Mouse (Mus musculus) testis, postnatal 14 days (tissue): ENCODE measurements around the gene Ddb1.
"Not testable (repeated sequence)": the region's sequence is repeated elsewhere in the genome, so short reads cannot be mapped to it uniquely, and the experiment has no call there.

ENCODE experiments used
- DNase-seq: peaks from one replicate; pipeline ENCODE4 v3.0.0; 2021; ENCODE audit warnings: low spot score

Ddb1 gene

GRCm38 (mm10) chr19:10605293-10605900, at the start of gene Ddb1, which contains the start of gene Tkfc:
Gene Ddb1 (plus strand): TSS chr19:10605327.
Gene Tkfc (minus strand): TSS chr19:10605654.
- peak; percentile 99 for DNase-seq

GRCm38 (mm10) chr19:10555624-10556510, 49.3 kb upstream of the Ddb1 start, which contains the start of gene Tmem216:
Gene Tmem216 (minus strand): TSS chr19:10556238.
- peak; percentile 85 for DNase-seq

- DNase-seq = no peak
Observed at GRCm38 (mm10) chr19:10557001-10557400, 48.1 kb upstream of the Ddb1 start.

GRCm38 (mm10) chr19:10557430-10557829, 47.7 kb upstream of the Ddb1 start:
- no peak for DNase-seq

- DNase-seq = not testable (repeated sequence)
Observed at GRCm38 (mm10) chr19:10557837-10558375, 47.2 kb upstream of the Ddb1 start.

GRCm38 (mm10) chr19:10560108-10560507, 45.0 kb upstream of the Ddb1 start:
- DNase-seq = no peak

GRCm38 (mm10) chr19:10561558-10562314, 43.4 kb upstream of the Ddb1 start:
- DNase-seq = no peak

- no peak for DNase-seq
Observed at GRCm38 (mm10) chr19:10562351-10562750, 42.8 kb upstream of the Ddb1 start.

- no peak for DNase-seq
Observed at GRCm38 (mm10) chr19:10564278-10564677, 40.8 kb upstream of the Ddb1 start.

GRCm38 (mm10) chr19:10565217-10565616, 39.9 kb upstream of the Ddb1 start:
- DNase-seq = no peak

GRCm38 (mm10) chr19:10569627-10570026, 35.5 kb upstream of the Ddb1 start:
- no peak for DNase-seq

- DNase-seq = peak; percentile 90
Observed at GRCm38 (mm10) chr19:10576690-10577561, 28.2 kb upstream of the Ddb1 start, which contains the start of the genes Cyb561a3 and Tmem138. Gene Cyb561a3 (plus strand): TSS chr19:10577172. Gene Tmem138 (minus strand): TSS chr19:10577362.

GRCm38 (mm10) chr19:10580102-10580501, 25.0 kb upstream of the Ddb1 start:
- DNase-seq = no peak

GRCm38 (mm10) chr19:10580761-10581160, 24.4 kb upstream of the Ddb1 start:
- no peak for DNase-seq

- no peak for DNase-seq
Observed at GRCm38 (mm10) chr19:10581984-10582383, 23.1 kb upstream of the Ddb1 start.

- no peak for DNase-seq
Observed at GRCm38 (mm10) chr19:10583550-10584146, 21.5 kb upstream of the Ddb1 start.

- no peak for DNase-seq
Observed at GRCm38 (mm10) chr19:10585112-10585511, 20.0 kb upstream of the Ddb1 start.

- no peak for DNase-seq
Observed at GRCm38 (mm10) chr19:10587231-10587630, 17.9 kb upstream of the Ddb1 start.

- no peak for DNase-seq
Observed at GRCm38 (mm10) chr19:10589127-10589857, 15.8 kb upstream of the Ddb1 start.

GRCm38 (mm10) chr19:10590301-10590700, 14.8 kb upstream of the Ddb1 start:
- no peak for DNase-seq
